ENCODE assay signal across 7 mouse cellular contexts in genomic region chr3:90231075-90231474, GRCm38 (mm10). TPM values are rescaled to one million over a fixed set of nuclear protein-coding genes. Genes with fewer than 3 reads are reported as not detected.
DNase-seq lines count a peak whose midpoint lies in the region; ATAC-seq and TF ChIP-seq lines count a peak whose summit lies in the region.

No protein-coding gene starts in this region.

- H3K4me1 ChIP-seq in spleen, adult 2 months (ENCODE audit: control insufficient read depth, insufficient read depth, insufficient read length): peaks cover 4% of the 10 kb centered on the region; the same call in 1 of the 2 replicates
- H3K4me1 ChIP-seq in forebrain, embryonic 15.5 days: peaks cover 13% of the 10 kb centered on the region
- peaks cover 8% of the 10 kb centered on the region for H3K4me1 ChIP-seq in liver, embryonic 16.5 days (ENCODE audit: control insufficient read depth, low read depth, low read length)

- H3K9me3 ChIP-seq in forebrain, embryonic 15.5 days: no peaks in the 10 kb centered on the region
- no peaks in the 10 kb centered on the region for H3K9me3 ChIP-seq in liver, embryonic 16.5 days (replicated peaks; ENCODE audit: control insufficient read depth, low read length)

- WGBS in spleen, adult 2 months: 6% methylated on average over 8 of the region's 8 CpGs
- 18% methylated on average over 8 of the region's 8 CpGs for WGBS in forebrain, embryonic 15.5 days
- WGBS in liver, embryonic 16.5 days (ENCODE audit: insufficient replicate concordance): 11% methylated on average over 8 of the region's 8 CpGs

- peak overlapping the region; percentile 92 for H3K27ac ChIP-seq in spleen, adult 2 months (ENCODE audit: insufficient read depth, low read length)
- peak overlapping the region; percentile 88 for H3K27ac ChIP-seq in forebrain, embryonic 15.5 days (replicated peaks)
- peak overlapping the region; percentile 88 for H3K27ac ChIP-seq in liver, embryonic 16.5 days (ENCODE audit: low read length)

- H3K9ac ChIP-seq in forebrain, embryonic 15.5 days (replicated peaks): peak overlapping the region; percentile 70
- H3K9ac ChIP-seq in liver, embryonic 16.5 days (ENCODE audit: low read depth, low read length): peak overlapping the region; percentile 80

- no peak for TF ChIP-seq CTCF in spleen, adult 2 months (IDR thresholded peaks at IDR 0.05; ENCODE audit: extremely low read depth, insufficient read depth, insufficient read length, insufficient replicate concordance)

- no peak for DNase-seq in spleen, adult 2 months (ENCODE audit: low read depth in 1 of 2, low spot score in 2 of 2)
- DNase-seq in spleen, adult 12 weeks (ENCODE audit: low spot score): no peak
- DNase-seq in retina, embryonic 14.5 days (ENCODE audit: low spot score): no peak
- DNase-seq in cerebellum, postnatal 14 days: no peak
- no peak for DNase-seq in cerebellum, adult 9-10 months

- peak overlapping the region; percentile 62 for H3K4me2 ChIP-seq in forebrain, embryonic 15.5 days (replicated peaks)
- peak overlapping the region; percentile 87 for H3K4me2 ChIP-seq in liver, embryonic 16.5 days (ENCODE audit: low read depth, low read length)

- H3K27me3 ChIP-seq in spleen, adult 2 months (ENCODE audit: control insufficient read depth, insufficient read depth, low read length): no peaks in the 10 kb centered on the region
- H3K27me3 ChIP-seq in forebrain, embryonic 15.5 days: no peaks in the 10 kb centered on the region
- no peaks in the 10 kb centered on the region for H3K27me3 ChIP-seq in liver, embryonic 16.5 days (ENCODE audit: control insufficient read depth, insufficient read depth, low read depth, low read length)

- ATAC-seq in forebrain, embryonic 15.5 days (replicated peaks): peak; percentile 23; the same call in 1 of the 2 replicates
- ATAC-seq in liver, embryonic 16.5 days (ENCODE audit: low read depth): no peak

- TF ChIP-seq POLR2A in spleen, adult 2 months (IDR thresholded peaks at IDR 0.05; ENCODE audit: low read depth, low read length): no peak

- peaks cover 17% of the 10 kb centered on the region for H3K36me3 ChIP-seq in spleen, adult 2 months (ENCODE audit: control insufficient read depth, insufficient read depth, low read length)
- H3K36me3 ChIP-seq in forebrain, embryonic 15.5 days: peaks cover 24% of the 10 kb centered on the region
- peaks cover 6% of the 10 kb centered on the region for H3K36me3 ChIP-seq in liver, embryonic 16.5 days (ENCODE audit: control insufficient read depth, insufficient read depth)

- peak overlapping the region; percentile 88 for H3K4me3 ChIP-seq in spleen, adult 2 months (ENCODE audit: extremely low read depth, insufficient read depth, insufficient read length)
- H3K4me3 ChIP-seq in forebrain, embryonic 15.5 days: peak overlapping the region; percentile 72
- H3K4me3 ChIP-seq in liver, embryonic 16.5 days (ENCODE audit: low read depth, low read length): peak overlapping the region; percentile 86

RNA-seq across cellular contexts. Expression of gene Jtb, which starts 0.3 kb away (rescaled TPM):
- 60.3 and 66.4 TPM in 2 replicates for polyA plus RNA-seq in spleen, adult 2 months (2012; rRNA removed)
- polyA plus RNA-seq in forebrain, embryonic 15.5 days (2015; fragmentation: Nextera tagmentation; extraction: Ambion mirVana): 109 and 110 TPM in 2 replicates
- 35.7 and 37.7 TPM in 2 replicates for polyA plus RNA-seq in liver, embryonic 16.5 days (2015; fragmentation: Nextera tagmentation; extraction: Ambion mirVana)

RNA-seq across cellular contexts. Expression of gene Creb3l4, which starts 12.2 kb away (rescaled TPM):
- polyA plus RNA-seq in spleen, adult 2 months (2012; rRNA removed): 0.21 and 0.56 TPM in 2 replicates
- polyA plus RNA-seq in forebrain, embryonic 15.5 days (2015; fragmentation: Nextera tagmentation; extraction: Ambion mirVana): 3.7 TPM in 2 replicates
- polyA plus RNA-seq in liver, embryonic 16.5 days (2015; fragmentation: Nextera tagmentation; extraction: Ambion mirVana): 0.35 and 0.41 TPM in 2 replicates

RNA-seq across cellular contexts. Expression of gene Slc39a1, which starts 16.9 kb away (rescaled TPM):
- polyA plus RNA-seq in spleen, adult 2 months (2012; rRNA removed): 40.5 and 43.3 TPM in 2 replicates
- 42.8 and 43.2 TPM in 2 replicates for polyA plus RNA-seq in forebrain, embryonic 15.5 days (2015; fragmentation: Nextera tagmentation; extraction: Ambion mirVana)
- polyA plus RNA-seq in liver, embryonic 16.5 days (2015; fragmentation: Nextera tagmentation; extraction: Ambion mirVana): 30.0 and 33.5 TPM in 2 replicates

RNA-seq across cellular contexts. Expression of gene Rab13, which starts 17.6 kb away (rescaled TPM):
- polyA plus RNA-seq in spleen, adult 2 months (2012; rRNA removed): 1.6 and 2.6 TPM in 2 replicates
- polyA plus RNA-seq in forebrain, embryonic 15.5 days (2015; fragmentation: Nextera tagmentation; extraction: Ambion mirVana): 21.4 and 22.2 TPM in 2 replicates
- 3.8 and 4.1 TPM in 2 replicates for polyA plus RNA-seq in liver, embryonic 16.5 days (2015; fragmentation: Nextera tagmentation; extraction: Ambion mirVana)

RNA-seq across cellular contexts. Expression of gene Rps27, which starts 17.6 kb away (rescaled TPM):
- 1,209 and 1,253 TPM in 2 replicates for polyA plus RNA-seq in spleen, adult 2 months (2012; rRNA removed)
- 1,085 and 1,143 TPM in 2 replicates for polyA plus RNA-seq in forebrain, embryonic 15.5 days (2015; fragmentation: Nextera tagmentation; extraction: Ambion mirVana)
- polyA plus RNA-seq in liver, embryonic 16.5 days (2015; fragmentation: Nextera tagmentation; extraction: Ambion mirVana): 555 and 627 TPM in 2 replicates
